Mouse (Mus musculus) liver, postnatal 0 days (tissue): ENCODE measurements at regions not wholly inside any gene's neighbourhood (a gene's known extent, or its start where the extent isn't known, plus 50 kb on each side); places are given as distances from the start of the nearest gene placed in this dataset.

Experiments used
- ATAC-seq: fragments of 200-750 bp; cut with Nextera tagmentation; 2 replicates; pipeline ENCODE4 v1.8.0; 2017; ENCODE audit warnings: mild to moderate bottlenecking, moderate library complexity
- DNase-seq: peaks from one replicate; pipeline ENCODE4 v3.0.0-alpha.2; 2016
- H3K27ac ChIP-seq: fragments of 300-500 bp; sonication (generic); 2 replicates; pipeline ENCODE4 v1.5.1; 2014; ENCODE audit warnings: antibody characterized with exemption, moderate library complexity, mild to moderate bottlenecking, low read depth
- H3K27me3 ChIP-seq: fragments of 300-500 bp; sonication (generic); 2 replicates; pipeline ENCODE4 v1.6.1; 2014; ENCODE audit warnings: low read length, control low read depth, mixed read lengths; ENCODE audit not compliant: insufficient read depth
- H3K36me3 ChIP-seq: fragments of 300-500 bp; sonication (generic); replicated peaks from 2 replicates; pipeline ENCODE4 v1.6.1; 2014; ENCODE audit warnings: mild to moderate bottlenecking, control low read depth, low read length, moderate library complexity, mixed read lengths; ENCODE audit not compliant: insufficient read depth
- H3K4me1 ChIP-seq: fragments of 300-500 bp; sonication (generic); 2 replicates; pipeline ENCODE4 v1.6.1; 2014; ENCODE audit warnings: antibody characterized with exemption, mild to moderate bottlenecking, control low read depth; ENCODE audit not compliant: insufficient read depth
- H3K4me2 ChIP-seq: fragments of 300-500 bp; sonication (generic); 2 replicates; pipeline ENCODE4 v1.6.1; 2014; ENCODE audit warnings: low read depth, mild to moderate bottlenecking, low read length, moderate library complexity, mixed read lengths
- H3K4me3 ChIP-seq: fragments of 300-500 bp; sonication (generic); 2 replicates; pipeline ENCODE4 v1.5.1; 2014; ENCODE audit warnings: low read depth, low read length
- H3K9ac ChIP-seq: fragments of 300-500 bp; sonication (generic); replicated peaks from 2 replicates; pipeline ENCODE4 v1.6.1; 2014; ENCODE audit warnings: mild to moderate bottlenecking, moderate library complexity
- H3K9me3 ChIP-seq: fragments of 300-500 bp; sonication (generic); 2 replicates; pipeline ENCODE4 v1.6.1; 2016; ENCODE audit warnings: mild to moderate bottlenecking, control low read depth, low read length, mixed read lengths
- CTCF ChIP-seq: sonication (generic); IDR thresholded peaks from 2 replicates; pipeline ENCODE4 v1.5.1; 2016; ENCODE audit warnings: antibody characterized with exemption, low read depth
- EP300 ChIP-seq: IDR thresholded peaks from 2 replicates; pipeline ENCODE4 v1.6.1; 2016; ENCODE audit warnings: antibody characterized with exemption, low read depth, mild to moderate bottlenecking
- WGBS: fragments of 180-500 bp; shearing (Covaris S2); extraction: QIAGEN DNeasy Blood & Tissue Kit; methylation state at CpG from one replicate; pipeline ENCODE4 v1.1.7; 2014; ENCODE audit not compliant: insufficient replicate concordance; 5-methylcytosine and 5-hydroxymethylcytosine counted together

GRCm38 (mm10) chr9:61621939-61622338 lies 249.8 kb downstream of the Tle3 start:
- TF ChIP-seq CTCF (no peak), EP300 (no peak)
- Histone ChIP-seq H3K27ac (no peak overlapping the region), H3K4me2 (no peak overlapping the region), H3K9me3 (no peaks in the 10 kb centered on the region), H3K4me1 (no peaks in the 10 kb centered on the region), H3K27me3 (peaks cover 6% of the 10 kb centered on the region; the same call in 1 of the 2 replicates), H3K36me3 (no peaks in the 10 kb centered on the region), H3K4me3 (no peak overlapping the region), H3K9ac (no peak overlapping the region)
- no peak for ATAC-seq
- DNase-seq = no peak
- WGBS = 79% methylated on average over 5 of the region's 5 CpGs

GRCm38 (mm10) chr9:61620786-61621185 lies 248.6 kb downstream of the Tle3 start:
- Histone ChIP-seq H3K9me3 (no peaks in the 10 kb centered on the region), H3K36me3 (no peaks in the 10 kb centered on the region), H3K27ac (no peak overlapping the region), H3K27me3 (peaks cover 6% of the 10 kb centered on the region; the same call in 1 of the 2 replicates), H3K4me1 (no peaks in the 10 kb centered on the region), H3K9ac (no peak overlapping the region), H3K4me2 (no peak overlapping the region), H3K4me3 (no peak overlapping the region)
- TF ChIP-seq EP300 (no peak), CTCF (no peak)
- ATAC-seq = no peak
- WGBS = 47% methylated on average over 2 of the region's 2 CpGs
- DNase-seq = no peak

GRCm38 (mm10) chr9:61620105-61620504 lies 247.9 kb downstream of the Tle3 start:
- no peak overlapping the region for H3K27ac ChIP-seq
- TF ChIP-seq CTCF (no peak), EP300 (no peak)
- DNase-seq (no peak), ATAC-seq (no peak)
- no peak overlapping the region for H3K4me3 ChIP-seq
- no peaks in the 10 kb centered on the region for H3K4me1 ChIP-seq
- no peak overlapping the region for H3K9ac ChIP-seq
- H3K9me3 ChIP-seq = no peaks in the 10 kb centered on the region
- H3K27me3 ChIP-seq = peaks cover 6% of the 10 kb centered on the region; the same call in 1 of the 2 replicates
- WGBS = 66% methylated on average over 4 of the region's 4 CpGs
- no peak overlapping the region for H3K4me2 ChIP-seq
- no peaks in the 10 kb centered on the region for H3K36me3 ChIP-seq

GRCm38 (mm10) chr9:61618510-61619249 lies 246.5 kb downstream of the Tle3 start:
- H3K27ac ChIP-seq = no peak overlapping the region
- no peaks in the 10 kb centered on the region for H3K9me3 ChIP-seq
- peaks cover 6% of the 10 kb centered on the region; the same call in 1 of the 2 replicates for H3K27me3 ChIP-seq
- H3K9ac ChIP-seq = no peak overlapping the region
- no peaks in the 10 kb centered on the region for H3K36me3 ChIP-seq
- no peak overlapping the region for H3K4me2 ChIP-seq
- no peak for DNase-seq
- no peak overlapping the region for H3K4me3 ChIP-seq
- no peak for ATAC-seq
- H3K4me1 ChIP-seq = no peaks in the 10 kb centered on the region
- 57% methylated on average over 12 of the region's 12 CpGs for WGBS
- TF ChIP-seq CTCF = no peak
- TF ChIP-seq EP300 = no peak

- ATAC-seq = no peak
- no peak overlapping the region for H3K27ac ChIP-seq
- TF ChIP-seq CTCF (no peak), EP300 (no peak)
Observed at GRCm38 (mm10) chr9:61617979-61618378, 245.8 kb downstream of the Tle3 start.

GRCm38 (mm10) chr9:61615556-61615955 lies 243.4 kb downstream of the Tle3 start:
- Histone ChIP-seq H3K4me2 (no peak overlapping the region), H3K27ac (no peak overlapping the region), H3K36me3 (no peaks in the 10 kb centered on the region), H3K9ac (no peak overlapping the region), H3K4me3 (no peak overlapping the region), H3K27me3 (peaks cover 7% of the 10 kb centered on the region; the same call in 1 of the 2 replicates), H3K4me1 (no peaks in the 10 kb centered on the region), H3K9me3 (no peaks in the 10 kb centered on the region)
- whole genome bisulfite sequencing = 72% methylated on average over 4 of the region's 4 CpGs
- ATAC-seq (no peak), DNase-seq (no peak)
- no peak for TF ChIP-seq CTCF
- no peak for TF ChIP-seq EP300

More at GRCm38 (mm10) chr9:61617979-61618378, 245.8 kb downstream of the Tle3 start:
- Histone ChIP-seq H3K9ac (no peak overlapping the region), H3K4me2 (no peak overlapping the region), H3K36me3 (no peaks in the 10 kb centered on the region), H3K9me3 (no peaks in the 10 kb centered on the region), H3K4me3 (no peak overlapping the region), H3K4me1 (no peaks in the 10 kb centered on the region), H3K27me3 (peaks cover 6% of the 10 kb centered on the region; the same call in 1 of the 2 replicates)
- WGBS = 80% methylated on average over 8 of the region's 8 CpGs
- DNase-seq = no peak

GRCm38 (mm10) chr9:61607576-61607975 lies 235.4 kb downstream of the Tle3 start:
- TF ChIP-seq CTCF (no peak), EP300 (no peak)
- no peaks in the 10 kb centered on the region for H3K36me3 ChIP-seq
- no peak overlapping the region for H3K4me3 ChIP-seq
- WGBS = 65% methylated on average over 5 of the region's 5 CpGs
- no peaks in the 10 kb centered on the region for H3K4me1 ChIP-seq
- DNase-seq (no peak), ATAC-seq (no peak)
- no peaks in the 10 kb centered on the region for H3K9me3 ChIP-seq
- H3K9ac ChIP-seq = no peak overlapping the region
- H3K27ac ChIP-seq = no peak overlapping the region
- 0 out of 2 replicates have a peak, but pooled peaks cover 5% of the 10 kb centered on the region for H3K27me3 ChIP-seq
- no peak overlapping the region for H3K4me2 ChIP-seq
